Mouse (Mus musculus) adrenal gland, postnatal 10 days (tissue): ENCODE data around the gene Lrrc66. TPM values are rescaled to one million over a fixed set of nuclear protein-coding genes. Genes with fewer than 3 reads are reported as not detected.
"Not testable (repeated sequence)": the region's sequence is repeated elsewhere in the genome, so short reads cannot be mapped to it uniquely, and the experiment has no call there.

Experiments used
- DNase-seq: peaks from one replicate; pipeline ENCODE4 v3.0.0; 2021; ENCODE audit warnings: mixed read lengths
- total RNA-seq, 2 experiments: library from RNA; stranded (reverse); gene quantifications; 2 replicates each; pipeline ENCODE4 v1.2.3; 2021

Lrrc66 gene
- total RNA-seq, 2 experiments from 2014 or later = not detected

- no peak for DNase-seq
These were observed 19.0 kb downstream of the Lrrc66 start for GRCm38 (mm10) chr5:73613296-73613695.

GRCm38 (mm10) chr5:73611071-73611470 is 21.3 kb downstream of the Lrrc66 start:
- DNase-seq = no peak

- DNase-seq = no peak
These were observed 27.4 kb downstream of the Lrrc66 start for GRCm38 (mm10) chr5:73604964-73605363.

- no peak for DNase-seq
These were observed 27.8 kb downstream of the Lrrc66 start for GRCm38 (mm10) chr5:73604542-73604941.

- no peak for DNase-seq
These were observed 29.5 kb downstream of the Lrrc66 start for GRCm38 (mm10) chr5:73602865-73603264.

- no peak for DNase-seq
These were observed 31.0 kb downstream of the Lrrc66 start for GRCm38 (mm10) chr5:73601361-73601763.

GRCm38 (mm10) chr5:73599991-73600390 is 32.3 kb downstream of the Lrrc66 start:
- DNase-seq = peak; percentile 48

GRCm38 (mm10) chr5:73598943-73599695 is 33.2 kb downstream of the Lrrc66 start:
- DNase-seq = peak; percentile 19

GRCm38 (mm10) chr5:73587119-73587518 is 45.2 kb downstream of the Lrrc66 start:
- no peak for DNase-seq

- no peak for DNase-seq
These were observed 45.7 kb downstream of the Lrrc66 start for GRCm38 (mm10) chr5:73586597-73586996.

GRCm38 (mm10) chr5:73585212-73586115 is 46.9 kb downstream of the Lrrc66 start:
- peak; percentile 60 for DNase-seq

GRCm38 (mm10) chr5:73584011-73584410 is 48.3 kb downstream of the Lrrc66 start:
- DNase-seq = not testable (repeated sequence)

GRCm38 (mm10) chr5:73578131-73578530 is 54.2 kb downstream of the Lrrc66 start:
- no peak for DNase-seq

GRCm38 (mm10) chr5:73576708-73577107 is 55.6 kb downstream of the Lrrc66 start:
- DNase-seq = no peak

GRCm38 (mm10) chr5:73574616-73575015 is 57.7 kb downstream of the Lrrc66 start:
- DNase-seq = peak; percentile 53

GRCm38 (mm10) chr5:73573789-73574188 is 58.5 kb downstream of the Lrrc66 start:
- peak; percentile 56 for DNase-seq

- DNase-seq = no peak
These were observed 59.5 kb downstream of the Lrrc66 start for GRCm38 (mm10) chr5:73572846-73573245.

GRCm38 (mm10) chr5:73571395-73572156 is 60.8 kb downstream of the Lrrc66 start:
- no peak for DNase-seq

- no peak for DNase-seq
These were observed 63.1 kb downstream of the Lrrc66 start for GRCm38 (mm10) chr5:73569181-73569580.

GRCm38 (mm10) chr5:73566892-73567291 is 65.4 kb downstream of the Lrrc66 start:
- no peak for DNase-seq

GRCm38 (mm10) chr5:73566119-73566518 is 66.2 kb downstream of the Lrrc66 start:
- DNase-seq = no peak

- DNase-seq = no peak
These were observed 68.3 kb downstream of the Lrrc66 start for GRCm38 (mm10) chr5:73564038-73564437.
